Mouse (Mus musculus): ENCODE data around the gene 2610021A01Rik.
A peak's percentile ranks its signal among the peaks of the same experiment; 100 is the strongest.
"Not testable (repeated sequence)": the region's sequence is repeated elsewhere in the genome, so short reads cannot be mapped to it uniquely, and the experiment has no call there.

Gene 2610021A01Rik

GRCm38 (mm10) chr7:41599034-41599813 is at the start of gene 2610021A01Rik:
Gene 2610021A01Rik (plus strand): TSS chr7:41599230.
- peak; percentile 95 for DNase-seq

GRCm38 (mm10) chr7:41560681-41561080 is 38.3 kb upstream of the 2610021A01Rik start:
- no peak for DNase-seq

DNA sequence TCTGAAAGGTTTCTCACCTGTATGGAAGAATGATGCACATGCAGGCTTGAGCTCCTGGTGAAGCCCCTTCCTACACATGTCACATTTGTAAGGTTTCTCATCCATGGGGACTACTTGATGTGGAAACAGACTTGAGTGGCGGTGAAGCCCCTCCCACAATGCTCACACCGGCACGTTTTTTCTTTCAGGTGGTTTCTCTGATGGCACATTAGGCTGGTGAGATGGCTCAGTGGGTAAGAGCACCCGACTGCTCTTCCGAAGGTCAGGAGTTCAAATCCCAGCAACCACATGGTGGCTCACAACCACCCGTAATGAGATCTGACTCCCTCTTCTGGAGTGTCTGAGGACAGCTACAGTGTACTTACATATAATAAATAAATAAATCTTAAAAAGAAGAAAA is 25.5 kb upstream of the 2610021A01Rik start, which contains the start of gene Gm6871:
Gene Gm6871 (minus strand): TSS at position 101 of the 400 bp plus-strand sequence.
- not testable (repeated sequence) for DNase-seq

DNA sequence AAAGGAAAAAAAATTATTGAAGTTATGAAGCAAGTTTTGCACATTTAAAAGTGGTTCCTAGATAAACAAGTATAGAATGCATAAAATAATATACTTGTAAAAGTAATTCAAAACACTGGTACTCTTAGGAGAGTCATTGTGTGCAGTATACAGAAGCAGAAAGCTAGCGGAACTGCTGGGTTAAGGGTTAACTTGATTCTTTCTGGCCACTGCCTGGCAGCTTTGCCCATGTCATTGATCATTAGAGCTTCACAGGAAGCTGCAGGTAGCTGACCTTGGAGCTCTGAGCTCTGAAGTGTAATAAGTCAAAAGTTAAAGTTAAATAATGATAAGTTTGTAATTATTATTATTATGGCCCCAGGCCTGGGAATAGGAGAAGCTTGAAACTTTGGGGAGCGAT is 21.1 kb upstream of the 2610021A01Rik start:
- peak; percentile 35 for DNase-seq

DNA sequence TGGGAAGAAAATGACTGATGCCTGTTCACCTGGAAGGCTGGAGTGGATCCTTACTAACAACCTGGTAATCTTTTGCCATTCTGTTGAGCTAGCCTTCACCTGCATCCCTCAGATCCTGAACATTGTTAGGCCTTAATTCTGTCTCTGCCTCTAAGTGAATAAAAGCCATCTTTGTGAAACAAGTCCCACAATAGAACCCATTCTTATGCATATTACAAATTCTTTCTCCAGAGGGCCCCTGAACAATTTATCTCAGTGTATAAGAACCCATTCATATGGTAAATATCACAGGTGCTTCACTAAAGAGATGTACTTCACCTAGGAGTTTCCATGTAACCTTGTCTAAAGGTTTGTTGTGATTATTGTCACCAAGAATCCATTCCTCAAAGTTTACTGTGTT is 17.0 kb upstream of the 2610021A01Rik start:
- no peak for DNase-seq

- DNase-seq: not testable (repeated sequence)
Observed at GRCm38 (mm10) chr7:41587831-41588230, 11.2 kb upstream of the 2610021A01Rik start.

GRCm38 (mm10) chr7:41598615-41599014 is 415 bp upstream of the 2610021A01Rik start:
- DNase-seq: no peak

- peak; percentile 4 for DNase-seq
Observed at GRCm38 (mm10) chr7:41599932-41600548, 1.0 kb downstream of the 2610021A01Rik start.

GRCm38 (mm10) chr7:41611654-41612053 is 12.6 kb downstream of the 2610021A01Rik start:
- DNase-seq: no peak

GRCm38 (mm10) chr7:41616241-41616640 is 17.2 kb downstream of the 2610021A01Rik start:
- not testable (repeated sequence) for DNase-seq

GRCm38 (mm10) chr7:41632409-41633220 is 33.6 kb downstream of the 2610021A01Rik start, which contains the start of gene Zfp788:
Gene Zfp788 (plus strand): TSS chr7:41633203.
- DNase-seq: peak; percentile 96

- peak; percentile 94 for DNase-seq
Observed at GRCm38 (mm10) chr7:41633221-41633984, 34.4 kb downstream of the 2610021A01Rik start.

DNA sequence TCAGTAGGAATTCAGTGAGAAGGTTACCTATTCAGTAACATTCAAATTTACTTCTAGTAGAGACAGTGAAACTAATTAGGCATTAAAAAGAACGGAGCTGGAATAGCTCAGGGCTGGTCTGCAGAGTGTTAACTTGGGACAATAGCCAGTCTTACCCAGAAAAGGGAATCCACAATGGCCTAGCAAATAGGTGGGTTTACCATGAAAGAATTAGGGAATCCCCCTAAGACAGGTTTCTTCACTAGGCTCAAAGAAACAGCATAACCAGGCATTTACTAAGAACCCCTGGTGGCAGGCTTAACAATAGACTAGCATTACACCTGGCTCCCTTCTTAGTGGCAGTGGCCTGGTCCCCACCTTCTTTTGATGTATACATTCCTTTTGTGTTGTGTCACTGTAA is 75.3 kb downstream of the 2610021A01Rik start:
- DNase-seq: not testable (repeated sequence)
